Mouse (Mus musculus): Measurements from ENCODE around the gene Hat1. TPM values are rescaled to one million over a fixed set of nuclear protein-coding genes. Genes with fewer than 3 reads are reported as not detected.

Gene Hat1
- 53.8 TPM for polyA plus RNA-seq (2017; shearing (Covaris generic))

GRCm38 (mm10) chr2:71388951-71389763, at the start of gene Hat1:
Gene Hat1, plus strand, starts transcription at chr2:71388958.

GRCm38 (mm10) chr2:71367125-71367880, 21.5 kb upstream of the Hat1 start, which contains the start of gene Slc25a12:
Gene Slc25a12, minus strand, starts transcription at chr2:71367749.

GRCm38 (mm10) chr2:71453161-71453916, 64.6 kb downstream of the Hat1 start, which contains the start of gene Metap1d:
Gene Metap1d, plus strand, starts transcription at chr2:71453276.

Other genes with a start within 250 kb of the Hat1 start
- 35.4 TPM for gene Dync1i2, start 177.3 kb upstream of the Hat1 start, polyA plus RNA-seq (2017; shearing (Covaris generic))
- gene Slc25a12, start 21.2 kb upstream of the Hat1 start, polyA plus RNA-seq (2017; shearing (Covaris generic)) = 104 TPM
- 45.7 TPM for gene Metap1d, start 64.3 kb downstream of the Hat1 start, polyA plus RNA-seq (2017; shearing (Covaris generic))
- gene Dlx1, start 139.2 kb downstream of the Hat1 start, polyA plus RNA-seq (2017; shearing (Covaris generic)) = not detected
- gene Dlx2, start 157.8 kb downstream of the Hat1 start, polyA plus RNA-seq (2017; shearing (Covaris generic)) = not detected